Mouse (Mus musculus) liver, adult 2 months (tissue): ENCODE measurements around the gene Tnnt3.

Source experiments
- CTCF ChIP-seq: fragments of 200-500 bp; IDR thresholded peaks from 2 replicates; pipeline ENCODE4 v1.5.1; 2011; ENCODE audit warnings: low read depth, low read length, control low read depth
- POLR2A ChIP-seq: fragments of 200-500 bp; IDR thresholded peaks from 2 replicates; pipeline ENCODE4 v1.6.1; 2011; ENCODE audit warnings: low read length, control low read depth; ENCODE audit not compliant: insufficient read depth; ENCODE audit errors: extremely low read depth

DNA sequence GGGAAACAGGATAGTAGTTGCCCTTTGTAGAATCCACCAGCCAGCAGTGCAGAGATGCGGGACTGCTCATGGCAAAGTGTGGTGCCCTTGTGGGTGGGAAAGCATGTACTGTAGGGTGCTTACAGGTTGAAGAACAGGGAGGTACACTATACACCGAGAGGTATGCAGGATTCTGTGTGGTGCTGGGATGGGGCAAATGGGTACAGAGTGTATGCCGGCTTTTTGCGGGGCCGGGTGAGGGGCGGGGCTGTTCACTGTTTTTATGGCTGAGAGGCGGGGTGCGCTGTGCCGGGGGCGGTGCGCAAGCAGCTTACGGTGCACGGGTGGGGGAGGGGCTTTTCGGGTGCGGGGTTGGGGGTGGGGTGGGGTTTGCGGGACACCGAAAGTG is 34.0 kb downstream of the Tnnt3 start, which contains the start of gene Mrpl23:
- no peak for TF ChIP-seq POLR2A
- no peak for TF ChIP-seq CTCF
